Comparison of ENCODE assay signal across 21 mouse cellular contexts in the genomic region with DNA sequence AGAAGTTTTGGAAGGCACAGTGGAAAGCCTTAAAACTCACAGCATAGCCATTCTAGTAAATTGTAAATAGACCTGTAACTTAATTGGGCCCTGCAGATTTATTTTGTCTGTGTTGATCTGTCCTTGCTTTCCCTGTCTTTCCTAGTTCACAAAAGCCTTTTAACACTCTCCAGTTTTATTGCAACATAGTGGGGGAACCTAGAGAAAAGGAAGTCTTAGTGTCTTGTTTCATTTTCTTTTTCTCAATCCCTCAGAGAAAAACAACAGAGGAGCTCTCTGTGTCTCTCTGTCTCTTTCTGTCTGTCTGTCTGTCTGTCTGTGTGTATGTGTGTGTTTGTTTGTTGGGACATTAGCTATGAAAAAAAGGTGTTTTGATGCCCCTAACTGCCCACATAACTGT. TPM values are rescaled to one million over a fixed set of nuclear protein-coding genes. Genes with fewer than 3 reads are reported as not detected.
DNase-seq lines count a peak whose midpoint lies in the region; ATAC-seq and TF ChIP-seq lines count a peak whose summit lies in the region.
"Had no signal": no experiment of that assay in that cellular context is flagged by ENCODE, and none has a peak within 500 bp of the region (broad histone marks: within the 10 kb centered on the region; RNA-seq: fewer than 3 reads in every experiment).

No protein-coding gene starts in this region.

- no peaks in the 10 kb centered on the region for H3K36me3 ChIP-seq in lung, postnatal 0 days (ENCODE audit: insufficient read depth, low read length)
- H3K36me3 ChIP-seq: intestine, embryonic 15.5 days had no signal

- TF ChIP-seq CTCF in lung, postnatal 0 days (IDR thresholded peaks at IDR 0.05), result no peak

- no peaks in the 10 kb centered on the region for H3K4me1 ChIP-seq in lung, postnatal 0 days (ENCODE audit: insufficient read depth, low read depth, low read length)
- H3K4me1 ChIP-seq: heart, embryonic 10.5 days; limb, embryonic 12.5 days had no signal

- H3K4me2 ChIP-seq in lung, postnatal 0 days (replicated peaks; ENCODE audit: low read depth, low read length), result no peak overlapping the region
- H3K4me2 ChIP-seq: hindbrain, embryonic 14.5 days; intestine, embryonic 15.5 days; limb, embryonic 12.5 days had no signal

- H3K9ac ChIP-seq in lung, postnatal 0 days (replicated peaks; ENCODE audit: low read depth), result no peak overlapping the region
- H3K9ac ChIP-seq: hindbrain, embryonic 14.5 days; intestine, embryonic 15.5 days; limb, embryonic 12.5 days had no signal

- ATAC-seq in CD4-positive, CD25-positive, alpha-beta regulatory T cell, adult 4 months, result no peak
- ATAC-seq in lung, postnatal 0 days, result no peak
- ATAC-seq in inflammation-experienced regulatory T-cells, adult 6 months, result peak; percentile 23
- ATAC-seq: intestine, embryonic 15.5 days had no signal

- no peaks in the 10 kb centered on the region for H3K9me3 ChIP-seq in lung, postnatal 0 days (ENCODE audit: low read length)
- H3K9me3 ChIP-seq: heart, embryonic 10.5 days; intestine, embryonic 15.5 days; limb, embryonic 12.5 days had no signal

- no peak overlapping the region for H3K4me3 ChIP-seq in lung, postnatal 0 days (ENCODE audit: low read depth, low read length)
- H3K4me3 ChIP-seq: heart, embryonic 10.5 days; intestine, embryonic 15.5 days; limb, embryonic 12.5 days had no signal

- no peak for TF ChIP-seq EP300 in lung, postnatal 0 days (IDR thresholded peaks at IDR 0.05)

- no peak overlapping the region for H3K27ac ChIP-seq in lung, postnatal 0 days (ENCODE audit: low read length)
- H3K27ac ChIP-seq: heart, embryonic 10.5 days; hindbrain, embryonic 14.5 days; intestine, embryonic 15.5 days; limb, embryonic 12.5 days had no signal

- H3K27me3 ChIP-seq in lung, postnatal 0 days (replicated peaks; ENCODE audit: insufficient read depth, low read length), result no peaks in the 10 kb centered on the region
- H3K27me3 ChIP-seq: intestine, embryonic 15.5 days; limb, embryonic 12.5 days had no signal

- DNase-seq in CD4-positive, CD25-positive, alpha-beta regulatory T cell, adult 2 months (ENCODE audit: low read depth, low spot score), result peak; percentile 14
- peak; percentile 40 for DNase-seq in lung, postnatal 0 days (ENCODE audit: low spot score)
- no peak for DNase-seq in lung, postnatal 4 days
- DNase-seq in urinary bladder, postnatal 36 days (ENCODE audit: low spot score in 2 of 2), result no peak
- DNase-seq in left cerebral cortex, adult 11 months (ENCODE audit: low spot score), result no peak
- DNase-seq: adrenal gland, postnatal 10 days; cerebellum, adult 9-10 months; heart, postnatal 4 days; kidney, adult 8-10 months; kidney, postnatal 14 days; layer of hippocampus, postnatal 36 days; lung, postnatal 10 days; midbrain, embryonic 14.5 days; right cerebral cortex, postnatal 14 days; thymus, postnatal 14 days had no signal

RNA-seq across cellular contexts. Expression of gene Pex13, which starts 30.1 kb away (rescaled TPM):
- 10 to 100 TPM in 1 of 2 experiments, 1 to 10 TPM in 1; 9.1 to 11.3 TPM for polyA plus RNA-seq in CD4-positive, CD25-positive, alpha-beta regulatory T cell, adult 4 months (2017; shearing (Covaris generic))
- 22.2 and 31.8 TPM in 2 replicates for polyA plus RNA-seq in lung, postnatal 0 days (2015; fragmentation: Nextera tagmentation; extraction: Ambion mirVana)
- 10 to 100 TPM in 1 of 3 experiments, 1 to 10 TPM in 2; 9.2 to 11.2 (median 9.9) TPM for polyA plus RNA-seq in inflammation-experienced regulatory T-cells, adult 6 months (2017; shearing (Covaris generic))

RNA-seq across cellular contexts. Expression of gene Pus10, which starts 30.4 kb away (rescaled TPM):
- 10 to 100 TPM; 20.7 to 22.2 TPM for polyA plus RNA-seq in CD4-positive, CD25-positive, alpha-beta regulatory T cell, adult 4 months (2017; shearing (Covaris generic))
- polyA plus RNA-seq in lung, postnatal 0 days (2015; fragmentation: Nextera tagmentation; extraction: Ambion mirVana), result 11.1 and 11.7 TPM in 2 replicates
- 10 to 100 TPM; 21.6 to 35.1 (median 34.1) TPM for polyA plus RNA-seq in inflammation-experienced regulatory T-cells, adult 6 months (2017; shearing (Covaris generic))

Comparison
In these comparisons a context has a peak if more than half of its experiments do, and no peak if none do; other contexts are left out.
1. DNase-seq: peak in CD4-positive, CD25-positive, alpha-beta regulatory T cell, adult 2 months (single experiment) and lung, postnatal 0 days (single experiment); none in lung, postnatal 4 days (0 of 2), urinary bladder, postnatal 36 days (0 of 2) and left cerebral cortex, adult 11 months (single experiment).